Mouse (Mus musculus) C2C12 (cell line): ENCODE measurements around the gene Serpina16. TPM values are rescaled to one million over a fixed set of nuclear protein-coding genes. Genes with fewer than 3 reads are reported as not detected.
A peak's percentile ranks its signal among the peaks of the same experiment; 100 is the strongest.
"Not testable (repeated sequence)": the region's sequence is repeated elsewhere in the genome, so short reads cannot be mapped to it uniquely, and the experiment has no call there.

Experiments
- H3K27me3 ChIP-seq: one replicate; pipeline ENCODE4 v1.6.1; 2011; ENCODE audit not compliant: control insufficient read depth, insufficient read depth, insufficient read length
- H3K36me3 ChIP-seq: one replicate; pipeline ENCODE4 v1.6.1; 2011; ENCODE audit not compliant: control insufficient read depth, insufficient read depth
- H3K4me3 ChIP-seq: one replicate; pipeline ENCODE4 v1.5.1; 2011; ENCODE audit warnings: mild to moderate bottlenecking, control low read depth; ENCODE audit not compliant: poor library complexity, insufficient read depth, severe bottlenecking
- H3K79me2 ChIP-seq: one replicate; pipeline ENCODE4 v1.6.1; 2011; ENCODE audit not compliant: control insufficient read depth, insufficient read depth
- H3K79me3 ChIP-seq: one replicate; pipeline ENCODE4 v1.6.1; 2011; ENCODE audit warnings: low read depth, control low read depth
- H3ac ChIP-seq: one replicate; pipeline ENCODE3; 2011; ENCODE audit warnings: low read depth; ENCODE audit not compliant: control insufficient read depth, insufficient read length
- CEBPB ChIP-seq: IDR thresholded peaks from one replicate; pipeline ENCODE4 v1.6.1; 2011; ENCODE audit warnings: low read depth, mild to moderate bottlenecking, control low read depth, moderate library complexity
- CTCF ChIP-seq: IDR thresholded peaks from one replicate; pipeline ENCODE4 v1.5.1; 2011; ENCODE audit not compliant: control insufficient read depth, insufficient read depth, insufficient read length
- FOSL1 ChIP-seq: IDR thresholded peaks from one replicate; pipeline ENCODE4 v1.8.0; 2011; ENCODE audit warnings: mild to moderate bottlenecking, low read length; ENCODE audit not compliant: poor library complexity, insufficient read depth, severe bottlenecking
- MAX ChIP-seq: IDR thresholded peaks from one replicate; pipeline ENCODE4 v1.6.1; 2011; ENCODE audit warnings: mild to moderate bottlenecking, control low read depth
- MYOD1 ChIP-seq: IDR thresholded peaks from one replicate; pipeline ENCODE4 v1.6.1; 2011; ENCODE audit warnings: low read depth; ENCODE audit not compliant: control insufficient read depth, insufficient read length
- MYOG ChIP-seq: IDR thresholded peaks from one replicate; pipeline ENCODE4 v1.6.1; 2011; ENCODE audit not compliant: control insufficient read depth, insufficient read length; ENCODE audit errors: extremely low read depth
- USF1 ChIP-seq: IDR thresholded peaks from one replicate; pipeline ENCODE4 v1.6.1; 2011; ENCODE audit warnings: low read depth, mild to moderate bottlenecking, control low read depth, moderate library complexity
- polyA plus RNA-seq: library from polyadenylated mRNA; unstranded; fragments of >200 nt; fragmentation: generic; extraction: Trizol; gene quantifications from one replicate; pipeline ENCODE4 v1.2.1, GENCODE M21; 2012; ENCODE audit warnings: missing spikeins

Serpina16 gene
- polyA plus RNA-seq, 1 experiment, result not detected

- TF ChIP-seq USF1 (no peak), MAX (no peak), FOSL1 (no peak), CEBPB (no peak), CTCF (no peak), MYOG (no peak), MYOD1 (no peak)
Measured at GRCm38 (mm10) chr12:103681739-103682138, 5.8 kb upstream of the Serpina16 start.

GRCm38 (mm10) chr12:103681169-103681568 is 5.2 kb upstream of the Serpina16 start:
- H3K27me3 ChIP-seq, result no peaks in the 10 kb centered on the region
- no peak overlapping the region for H3K4me3 ChIP-seq
- no peaks in the 10 kb centered on the region for H3K79me3 ChIP-seq
- TF ChIP-seq MAX, result no peak
- no peak for TF ChIP-seq FOSL1
- TF ChIP-seq CTCF, result no peak
- no peaks in the 10 kb centered on the region for H3K79me2 ChIP-seq
- no peaks in the 10 kb centered on the region for H3K36me3 ChIP-seq
- no peak overlapping the region for H3ac ChIP-seq

More at GRCm38 (mm10) chr12:103681739-103682138, 5.8 kb upstream of the Serpina16 start:
- Histone ChIP-seq H3K79me2 (no peaks in the 10 kb centered on the region), H3K27me3 (no peaks in the 10 kb centered on the region), H3K36me3 (no peaks in the 10 kb centered on the region), H3K4me3 (no peak overlapping the region), H3K79me3 (no peaks in the 10 kb centered on the region), H3ac (no peak overlapping the region)

GRCm38 (mm10) chr12:103679853-103680252 is 3.9 kb upstream of the Serpina16 start:
- not testable (repeated sequence) for H3K4me3 ChIP-seq, H3K27me3 ChIP-seq, H3K79me3 ChIP-seq, H3ac ChIP-seq, H3K36me3 ChIP-seq, H3K79me2 ChIP-seq

GRCm38 (mm10) chr12:103673179-103673578 is 2.8 kb downstream of the Serpina16 start:
- no peak for TF ChIP-seq USF1
- TF ChIP-seq CTCF, result no peak
- TF ChIP-seq MYOD1, result peak; percentile 16
- peak; percentile 74 for TF ChIP-seq CEBPB
- H3K79me3 ChIP-seq, result no peaks in the 10 kb centered on the region
- H3K27me3 ChIP-seq, result no peaks in the 10 kb centered on the region
- H3K36me3 ChIP-seq, result no peaks in the 10 kb centered on the region
- H3ac ChIP-seq, result no peak overlapping the region
- H3K79me2 ChIP-seq, result no peaks in the 10 kb centered on the region
- H3K4me3 ChIP-seq, result no peak overlapping the region

GRCm38 (mm10) chr12:103671483-103671882 is 4.5 kb downstream of the Serpina16 start:
- Histone ChIP-seq H3K79me2 (no peaks in the 10 kb centered on the region), H3K79me3 (no peaks in the 10 kb centered on the region), H3ac (no peak overlapping the region), H3K4me3 (no peak overlapping the region), H3K27me3 (no peaks in the 10 kb centered on the region), H3K36me3 (no peaks in the 10 kb centered on the region)
- TF ChIP-seq MAX, result no peak
- no peak for TF ChIP-seq CTCF
- no peak for TF ChIP-seq MYOG
- TF ChIP-seq USF1, result no peak

GRCm38 (mm10) chr12:103670964-103671363 is 5.0 kb downstream of the Serpina16 start:
- TF ChIP-seq FOSL1 (no peak), CEBPB (no peak), USF1 (no peak), CTCF (no peak), MAX (no peak), MYOD1 (no peak), MYOG (no peak)
- Histone ChIP-seq H3K27me3 (no peaks in the 10 kb centered on the region), H3ac (no peak overlapping the region), H3K36me3 (no peaks in the 10 kb centered on the region), H3K79me3 (no peaks in the 10 kb centered on the region), H3K4me3 (no peak overlapping the region), H3K79me2 (no peaks in the 10 kb centered on the region)
